Mouse (Mus musculus) ZHBTc4 (cell line): ENCODE data around the gene Mindy4.

ENCODE experiments used
- DNase-seq: peaks from one replicate; pipeline ENCODE4 v3.0.0-alpha.2; 2011; ENCODE audit warnings: low read depth, low spot score

Mindy4 gene

DNA sequence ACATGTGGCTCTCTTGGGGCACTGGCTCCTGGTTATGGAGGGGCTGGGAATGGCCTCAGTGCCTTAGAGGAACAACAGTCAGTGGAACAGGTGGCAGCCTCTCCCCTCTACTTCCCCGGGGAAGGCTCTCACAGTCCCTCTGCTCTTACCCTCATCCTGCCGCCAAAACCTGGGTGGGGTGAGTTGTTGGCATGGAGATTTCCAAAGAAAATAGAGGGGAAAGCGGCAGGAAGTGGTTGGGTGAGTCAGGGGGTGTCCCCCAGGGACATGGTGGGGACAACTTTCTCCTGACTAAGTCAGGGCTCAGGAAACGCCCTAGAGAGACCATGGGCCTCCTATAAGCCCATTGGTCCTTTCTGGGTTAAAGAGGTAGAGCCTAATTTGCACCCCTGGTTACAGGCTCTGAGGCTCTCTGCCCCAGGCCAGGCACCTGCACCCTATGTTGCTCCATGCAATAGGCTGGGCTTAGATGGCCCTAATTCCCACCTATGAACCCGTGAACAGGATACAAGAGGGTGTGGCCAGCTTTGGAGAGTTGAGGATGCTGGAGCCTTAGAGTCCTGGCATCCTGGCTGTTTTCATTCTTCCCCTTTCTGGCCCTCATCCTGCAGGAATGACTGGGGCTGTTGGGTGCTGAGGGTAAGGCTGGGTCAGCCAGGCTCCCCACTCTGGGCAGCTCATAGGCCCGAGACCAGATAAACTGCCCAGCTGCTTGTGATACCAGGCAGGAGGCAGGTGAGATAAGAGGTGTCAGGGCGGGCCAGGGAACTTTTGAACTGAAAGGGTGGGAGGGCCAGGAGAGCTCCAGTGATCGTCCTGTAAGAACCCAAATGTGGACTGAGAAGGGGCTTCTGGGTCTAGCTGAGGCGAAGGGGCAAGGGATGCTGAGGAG lies 136.0 kb downstream of the Mindy4 start:
- no peak for DNase-seq

DNA sequence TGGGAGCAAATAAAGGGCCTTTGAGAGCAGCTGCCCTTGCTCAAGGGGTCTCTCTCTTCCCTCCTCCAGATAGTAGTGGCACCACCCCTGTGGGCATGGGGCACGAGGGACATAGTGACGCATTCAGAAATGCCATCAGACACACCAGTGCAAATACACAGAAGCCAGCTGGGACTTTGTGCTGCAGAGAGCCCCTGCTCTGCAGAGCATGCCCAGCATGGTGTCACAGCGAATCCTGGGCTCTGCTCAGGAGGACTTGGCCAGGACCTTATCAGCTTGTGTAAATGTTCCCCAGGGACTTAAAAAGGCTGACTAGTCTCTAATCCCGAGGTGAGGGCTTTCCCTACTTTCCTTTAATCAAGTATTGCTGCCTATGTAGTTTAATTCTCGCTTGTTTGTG lies 138.5 kb downstream of the Mindy4 start:
- no peak for DNase-seq

DNA sequence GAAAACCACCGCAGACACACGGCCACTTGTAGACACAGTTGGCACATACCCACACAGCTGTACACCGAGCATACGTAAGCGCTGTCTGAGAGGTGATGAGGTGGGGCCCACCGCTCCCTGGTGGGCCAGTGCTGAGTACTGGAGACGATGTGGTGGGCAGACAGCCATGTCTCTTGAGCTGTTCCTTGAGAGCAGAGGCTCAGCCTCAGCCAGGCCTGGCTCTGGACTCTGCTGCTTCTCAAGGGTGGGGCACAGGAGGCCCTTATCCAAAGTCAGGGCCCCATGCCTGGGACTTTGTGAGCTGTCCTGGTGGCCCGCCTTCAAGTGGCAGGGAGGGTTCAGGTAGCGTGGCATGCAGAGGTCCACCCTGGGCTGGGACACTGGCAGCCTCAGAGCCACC lies 139.1 kb downstream of the Mindy4 start:
- DNase-seq, result no peak

DNA sequence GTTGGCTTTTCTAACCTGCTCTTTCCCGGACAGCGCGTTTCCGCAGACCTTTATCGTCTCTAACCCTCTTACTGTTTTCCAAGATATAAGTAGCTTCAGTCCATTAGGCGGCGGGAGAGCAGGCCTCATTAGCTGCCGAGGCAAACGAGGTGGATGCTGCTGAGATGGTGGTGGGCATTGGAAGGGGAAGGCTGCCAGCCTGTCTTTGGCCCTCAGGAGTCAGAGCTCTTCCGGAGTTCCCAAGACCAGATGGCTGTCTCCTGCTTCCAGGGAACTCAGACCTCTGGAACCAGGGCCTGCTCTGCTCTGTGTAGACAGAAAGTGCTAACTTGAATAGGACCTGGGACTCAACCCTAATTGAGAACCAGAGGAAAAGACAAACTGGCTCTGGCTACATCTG lies 140.3 kb downstream of the Mindy4 start:
- no peak for DNase-seq

DNA sequence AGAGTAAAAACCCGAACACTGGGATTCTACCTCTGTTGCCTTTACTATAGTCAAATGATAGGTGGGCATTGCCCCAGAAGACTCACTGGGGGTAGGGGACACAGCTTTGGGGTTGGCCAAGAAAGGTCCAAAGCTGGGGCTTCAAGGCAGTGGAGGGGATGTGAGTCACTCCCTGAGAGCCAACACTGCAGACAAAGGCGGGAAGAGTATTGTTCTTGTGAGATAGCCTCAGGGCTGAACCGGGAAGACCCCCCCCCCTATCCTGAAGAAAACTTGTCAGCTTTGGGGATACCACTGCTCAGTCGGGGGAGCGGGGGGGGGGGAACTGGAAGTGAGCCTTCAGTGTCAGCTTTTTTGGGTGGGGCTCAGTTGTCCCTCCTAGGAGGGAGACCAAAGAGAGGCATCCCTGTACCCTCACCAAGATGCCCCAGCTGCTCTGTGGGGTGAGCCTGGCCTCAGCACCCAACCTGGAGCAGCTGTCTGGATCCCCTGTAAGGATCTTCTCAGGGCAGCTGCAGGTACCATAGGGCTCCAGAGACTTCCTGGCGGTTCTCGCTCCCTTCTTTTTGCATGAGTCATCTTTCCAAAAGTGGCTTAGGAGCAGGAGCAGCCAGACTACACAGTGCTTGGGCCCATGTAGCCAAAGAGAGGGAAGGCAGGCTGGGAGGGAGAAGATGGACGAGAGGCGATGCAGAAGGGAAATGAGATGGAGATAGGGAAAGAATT lies 141.3 kb downstream of the Mindy4 start:
- no peak for DNase-seq

- DNase-seq, result no peak
These were observed 142.1 kb downstream of the Mindy4 start for GRCm38 (mm10) chr6:55345264-55345663.

GRCm38 (mm10) chr6:55346491-55346890 lies 143.3 kb downstream of the Mindy4 start:
- DNase-seq, result no peak

- no peak for DNase-seq
These were observed 144.8 kb downstream of the Mindy4 start for GRCm38 (mm10) chr6:55347711-55348571.

- no peak for DNase-seq
These were observed 146.0 kb downstream of the Mindy4 start for GRCm38 (mm10) chr6:55349231-55349630.

GRCm38 (mm10) chr6:55350383-55350952 lies 147.3 kb downstream of the Mindy4 start:
- DNase-seq, result no peak

- DNase-seq, result no peak
These were observed 148.5 kb downstream of the Mindy4 start for GRCm38 (mm10) chr6:55351712-55352111.

GRCm38 (mm10) chr6:55353711-55354445 lies 150.7 kb downstream of the Mindy4 start:
- DNase-seq, result no peak

DNA sequence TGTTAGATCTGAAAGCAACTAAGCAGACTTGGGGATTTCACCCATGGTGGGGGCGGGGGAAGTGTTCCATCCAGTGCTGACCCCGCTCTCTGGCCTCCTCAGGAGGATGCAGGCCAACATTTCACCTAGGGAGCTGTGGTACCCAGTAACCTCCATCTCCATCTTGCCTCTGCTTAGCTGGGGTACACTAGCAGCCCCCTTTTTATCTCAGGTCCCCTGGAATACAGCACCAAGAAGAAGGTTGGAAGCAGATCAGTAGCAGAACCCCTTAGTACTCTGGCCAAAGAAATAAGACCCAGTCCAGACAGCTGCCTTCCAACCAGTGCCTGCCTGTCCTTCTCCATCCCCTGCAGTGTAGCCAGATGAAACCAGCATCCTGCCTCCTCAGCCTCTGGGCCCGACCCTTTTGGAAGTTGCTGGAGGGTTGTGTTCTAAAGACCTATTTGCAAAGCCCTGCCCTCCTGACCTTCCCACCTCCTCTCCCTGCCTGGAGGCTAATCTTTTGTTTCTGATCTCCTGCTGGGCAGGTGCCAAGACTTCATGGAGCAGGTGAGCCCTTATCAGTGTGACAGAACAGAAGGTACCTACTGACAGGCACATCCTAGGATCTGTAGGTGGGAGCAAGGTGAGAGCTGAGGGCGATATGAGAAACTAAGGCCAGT lies 151.4 kb downstream of the Mindy4 start:
- DNase-seq, result peak; percentile 69

- no peak for DNase-seq
These were observed 152.4 kb downstream of the Mindy4 start for GRCm38 (mm10) chr6:55355575-55355974.

DNA sequence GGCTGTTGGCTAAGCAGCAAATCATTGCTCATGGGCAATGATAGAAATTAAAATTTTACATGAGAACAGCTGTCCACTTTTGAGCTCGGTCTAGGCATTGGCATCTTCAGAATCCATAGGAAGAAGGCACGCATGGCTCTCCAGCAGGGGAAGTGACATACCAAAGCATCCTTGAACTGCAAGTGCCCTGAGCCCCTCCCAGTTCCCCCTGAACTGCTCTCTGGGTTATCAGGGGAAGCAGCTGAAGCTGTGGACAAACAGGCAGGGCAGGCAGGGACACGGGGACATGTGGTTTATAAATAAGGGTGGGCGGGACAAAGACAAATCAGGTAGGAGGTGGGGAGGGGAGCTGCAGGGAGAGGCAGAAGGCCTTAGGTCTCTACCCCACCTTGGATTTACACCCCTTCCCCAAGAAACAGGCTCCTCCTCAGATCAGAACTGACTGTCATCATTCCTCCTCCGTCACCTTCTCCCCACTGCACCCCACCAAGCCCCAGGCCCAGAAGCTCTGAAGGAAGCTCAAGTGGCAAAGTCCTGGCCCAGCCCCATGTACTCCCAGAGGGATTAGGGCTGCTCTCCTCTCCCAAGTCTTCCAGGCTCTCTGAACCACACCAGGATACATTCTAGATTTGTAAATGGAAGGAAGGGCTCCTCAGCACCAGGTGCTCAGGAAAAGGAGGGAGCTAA lies 153.0 kb downstream of the Mindy4 start:
- DNase-seq, result no peak

DNA sequence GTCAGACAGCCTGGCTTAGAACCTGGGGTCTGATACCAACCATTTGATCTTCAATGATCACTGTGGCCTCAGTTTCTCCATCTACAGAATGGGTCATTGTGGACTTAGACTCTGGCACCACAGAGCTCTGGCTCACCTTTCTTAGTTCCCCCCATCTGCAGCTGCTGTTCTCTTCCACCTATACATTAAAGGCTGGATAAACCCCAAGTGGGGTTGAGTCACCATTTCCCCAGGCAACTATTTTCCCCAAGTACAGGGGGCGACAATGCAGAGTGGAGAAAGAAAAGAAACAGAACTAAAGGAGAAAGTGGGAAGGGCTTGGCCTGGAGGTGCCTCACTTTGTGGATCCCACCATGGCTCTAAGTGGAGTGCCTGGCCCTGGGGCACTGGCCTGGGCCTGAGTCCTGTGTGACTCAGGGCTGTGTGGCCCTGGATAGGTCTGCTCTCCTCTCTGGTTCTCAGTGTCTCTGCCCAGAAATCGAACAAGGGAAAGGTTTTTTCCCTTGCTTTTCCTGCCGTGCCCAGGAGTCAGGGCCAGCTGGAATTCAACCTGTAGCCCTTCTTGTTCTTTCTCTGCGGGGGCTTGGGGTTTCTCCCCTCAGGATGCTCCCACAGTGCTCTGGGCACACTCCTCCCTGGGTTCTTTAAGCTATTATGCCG lies 153.9 kb downstream of the Mindy4 start:
- no peak for DNase-seq

DNA sequence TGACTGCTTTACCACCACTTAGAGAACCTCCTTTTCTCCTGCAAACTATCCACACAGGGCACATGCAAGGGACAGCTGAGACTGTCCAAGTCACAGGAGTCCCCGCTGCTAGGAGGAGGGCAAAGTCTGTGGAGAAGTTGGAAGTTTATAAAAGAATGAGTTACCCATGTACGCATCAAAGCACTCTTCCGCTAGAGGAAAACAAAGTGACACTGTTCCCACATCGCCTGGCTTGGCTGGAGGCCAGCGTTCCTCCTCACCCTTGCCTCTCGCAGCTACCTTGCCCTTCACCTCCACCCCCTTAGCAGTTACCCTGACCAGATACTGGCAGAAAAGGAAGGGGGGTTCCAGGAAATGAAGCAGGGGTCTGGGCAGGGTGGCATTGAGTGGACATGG lies 154.5 kb downstream of the Mindy4 start:
- DNase-seq, result no peak

DNA sequence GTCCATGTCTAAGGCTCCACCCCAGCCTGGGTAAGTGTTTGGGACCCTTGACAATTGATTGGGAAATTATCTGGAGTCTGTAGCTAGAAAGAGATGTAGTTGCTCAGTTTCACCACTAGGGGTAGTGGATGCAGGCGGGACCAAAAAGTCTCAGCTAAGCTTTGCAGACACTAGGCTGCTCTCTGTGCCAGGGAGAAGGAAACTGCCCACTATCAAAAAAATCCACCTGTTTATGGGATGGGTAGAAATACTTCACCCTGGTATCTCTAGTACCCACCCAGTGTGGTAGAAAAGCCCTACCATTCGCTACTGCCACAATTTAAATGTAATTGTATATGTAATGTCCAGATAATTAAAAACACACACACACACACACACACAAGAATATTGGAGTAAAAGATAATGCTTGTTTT lies 155.6 kb downstream of the Mindy4 start:
- peak; percentile 74 for DNase-seq

- no peak for DNase-seq
These were observed 159.5 kb downstream of the Mindy4 start for GRCm38 (mm10) chr6:55362663-55363062.
